Mouse (Mus musculus) common myeloid progenitor, adult 5-6 weeks (primary cell): ENCODE results near the gene Tead1. TPM values are rescaled to one million over a fixed set of nuclear protein-coding genes. Genes with fewer than 3 reads are reported as not detected.
A peak's percentile ranks its signal among the peaks of the same experiment; 100 is the strongest.

Source experiments
- ATAC-seq: replicated peaks from 2 replicates; pipeline ENCODE4 v1.8.0; 2016; ENCODE audit warnings: low read depth, mild to moderate bottlenecking, moderate TSS enrichment, inconsistent platforms; ENCODE audit not compliant: poor library complexity, severe bottlenecking
- total RNA-seq: library from RNA; stranded (forward); fragments of 200-1000, 187-1606 nt; gene quantifications from 2 replicates; pipeline ENCODE4 v1.2.3, GENCODE M21; 2017

Gene Tead1
- total RNA-seq, 1 experiment from 2014 or later: not detected

DNA sequence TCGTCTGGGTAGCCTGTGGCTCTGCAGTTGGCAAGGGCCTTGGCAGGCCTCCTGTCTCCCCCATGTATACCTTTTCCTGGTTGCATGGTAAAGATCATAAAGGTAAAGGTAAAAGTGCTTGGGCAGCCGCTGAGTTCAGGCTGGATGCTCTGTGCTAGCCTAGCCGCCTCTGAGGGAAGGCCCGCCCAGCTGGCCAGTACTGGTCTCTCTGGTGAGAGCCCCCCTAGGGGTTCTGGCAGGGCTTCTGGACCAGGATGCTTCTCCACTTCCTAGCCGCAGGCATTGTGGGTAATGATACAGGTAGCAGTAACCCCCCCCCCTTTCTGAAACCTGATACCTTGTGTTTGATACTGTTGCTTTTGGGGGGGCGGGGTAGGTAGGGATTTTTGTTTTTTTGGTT is 212.8 kb downstream of the Tead1 start:
- no peak for ATAC-seq

DNA sequence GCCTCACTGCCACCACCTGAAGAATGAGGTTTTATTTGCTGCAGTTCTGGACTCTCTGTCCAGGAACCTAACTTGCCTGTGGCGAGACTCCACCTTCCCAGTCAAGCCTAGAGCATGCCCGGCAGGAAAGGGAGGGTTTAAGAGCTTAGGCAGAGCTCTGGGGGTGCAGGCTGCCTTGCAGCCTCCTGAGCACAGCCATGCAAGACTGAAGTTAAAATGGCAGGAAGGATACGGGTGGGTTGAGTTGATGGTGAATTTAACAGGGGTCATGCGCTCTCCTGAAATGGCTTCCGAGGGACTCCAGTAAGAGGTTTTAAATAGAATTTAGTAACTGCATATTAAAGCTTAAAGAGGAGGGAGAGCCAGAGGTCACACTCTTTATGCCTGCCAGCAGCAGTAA is 213.5 kb downstream of the Tead1 start:
- ATAC-seq: no peak

DNA sequence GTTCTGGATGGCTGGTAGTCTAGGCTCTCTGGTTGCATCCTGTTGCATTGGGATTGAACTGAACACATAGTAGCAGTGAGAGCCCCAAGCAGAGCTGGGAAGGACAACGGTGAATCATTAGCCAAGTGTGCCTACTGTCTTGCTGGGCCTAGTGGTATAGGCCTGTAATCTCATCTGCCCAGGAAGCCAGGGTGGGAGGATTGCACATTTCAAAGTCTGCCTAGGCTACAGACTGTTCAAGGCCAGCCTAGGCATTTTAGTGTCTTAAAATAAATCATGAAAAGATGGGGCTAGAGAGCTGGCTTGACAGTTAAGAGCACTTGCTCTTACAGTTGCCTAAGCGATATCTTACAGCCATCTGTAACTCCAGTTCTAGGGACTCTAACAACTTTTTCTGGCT is 217.2 kb downstream of the Tead1 start:
- ATAC-seq: no peak

DNA sequence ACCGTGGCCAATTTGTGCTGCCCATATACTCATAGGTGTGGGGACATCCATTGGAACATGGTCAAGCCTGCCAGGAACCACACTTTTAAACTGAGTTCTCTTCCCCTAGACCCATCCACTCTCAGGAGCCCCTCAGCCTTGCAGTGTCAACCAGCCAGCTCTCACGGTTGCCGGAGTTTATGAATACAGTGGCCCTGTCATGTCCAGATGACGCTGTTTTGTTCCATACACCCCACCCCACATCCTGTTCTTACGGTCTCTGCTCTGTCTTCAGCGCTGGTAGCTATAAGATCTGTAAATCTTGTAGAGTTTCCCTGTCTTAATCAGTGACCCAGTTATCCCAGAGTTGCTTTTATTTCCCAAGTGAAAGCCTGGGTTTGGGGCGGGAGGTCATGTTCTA is 222.6 kb downstream of the Tead1 start:
- no peak for ATAC-seq

DNA sequence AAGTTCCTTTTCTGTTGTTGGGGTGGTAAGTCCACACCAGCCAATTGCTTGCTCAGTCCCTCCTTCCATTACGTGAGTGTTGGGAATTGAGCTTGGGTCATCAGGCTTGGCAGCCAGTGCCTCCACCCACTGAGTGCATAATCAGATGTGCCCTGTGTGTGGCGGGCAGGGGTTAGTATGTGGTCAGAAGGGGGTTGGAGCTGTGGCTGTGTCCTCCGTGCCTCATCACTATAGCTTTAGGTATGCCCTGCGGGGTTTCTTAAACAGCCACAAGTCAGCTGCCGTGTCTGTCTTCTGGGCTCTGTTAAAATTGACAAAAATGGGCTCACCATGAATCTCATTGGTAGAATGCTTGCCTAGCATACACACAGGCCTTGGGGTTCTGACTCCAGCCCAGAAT is 227.7 kb downstream of the Tead1 start:
- ATAC-seq: no peak

- ATAC-seq: no peak
These were observed 228.3 kb downstream of the Tead1 start for GRCm38 (mm10) chr7:112907468-112907867.

DNA sequence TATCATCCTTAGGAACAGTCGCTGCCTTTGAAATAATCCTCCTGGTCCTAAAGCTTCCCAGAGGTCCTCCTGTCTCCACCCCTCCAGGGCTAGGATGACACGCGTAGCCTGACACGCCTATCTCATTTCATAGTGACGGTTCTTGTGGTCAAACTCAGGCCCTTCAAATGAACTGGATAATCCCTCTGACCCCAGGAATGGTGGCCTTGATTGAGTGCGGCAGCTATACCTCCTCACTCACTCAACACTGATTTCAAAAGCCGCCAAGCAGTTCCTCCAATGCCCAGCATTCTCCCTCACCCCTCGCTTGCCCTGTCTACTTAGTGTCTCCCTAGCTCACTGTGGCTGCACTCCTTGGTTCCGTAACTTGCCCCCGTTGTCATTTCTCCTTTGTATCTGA is 230.0 kb downstream of the Tead1 start:
- ATAC-seq: no peak

DNA sequence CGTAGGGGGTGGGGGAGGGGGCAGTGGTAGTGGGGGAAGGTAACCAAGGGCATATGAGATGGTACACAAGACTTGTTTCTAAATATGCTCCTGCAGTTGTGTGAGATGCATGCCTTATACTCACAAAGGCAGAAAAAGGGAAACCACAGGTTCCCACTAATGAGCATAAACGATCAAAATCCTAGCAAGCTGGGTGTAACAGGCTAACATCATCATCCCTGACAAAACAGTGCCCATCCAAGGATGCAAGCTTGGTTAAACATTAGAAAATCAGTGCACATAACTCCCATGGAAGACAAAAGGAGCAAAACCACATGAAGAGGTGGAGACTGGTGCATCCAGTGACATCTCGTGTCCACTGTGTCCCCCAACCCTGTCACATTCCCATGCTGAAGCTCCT is 233.9 kb downstream of the Tead1 start:
- ATAC-seq: no peak

DNA sequence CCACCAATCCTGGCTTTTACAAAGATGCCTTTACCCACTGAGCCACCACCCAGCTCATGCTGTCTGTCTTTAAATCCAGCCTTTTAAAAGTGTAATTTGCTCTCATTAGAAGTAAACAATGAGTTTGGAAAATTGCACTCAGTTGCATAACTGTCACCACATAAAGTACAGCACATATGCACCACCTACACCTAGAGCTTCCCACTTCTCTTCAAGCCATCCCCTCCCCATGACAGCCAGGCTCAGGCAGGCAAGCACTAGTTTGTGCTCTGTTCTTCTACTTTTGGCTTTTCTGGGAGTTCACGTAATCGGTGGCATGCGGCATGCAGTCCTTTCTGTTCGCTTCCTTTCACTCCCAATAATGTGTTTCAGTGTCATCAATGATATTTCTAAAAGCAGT is 236.5 kb downstream of the Tead1 start:
- ATAC-seq: no peak

DNA sequence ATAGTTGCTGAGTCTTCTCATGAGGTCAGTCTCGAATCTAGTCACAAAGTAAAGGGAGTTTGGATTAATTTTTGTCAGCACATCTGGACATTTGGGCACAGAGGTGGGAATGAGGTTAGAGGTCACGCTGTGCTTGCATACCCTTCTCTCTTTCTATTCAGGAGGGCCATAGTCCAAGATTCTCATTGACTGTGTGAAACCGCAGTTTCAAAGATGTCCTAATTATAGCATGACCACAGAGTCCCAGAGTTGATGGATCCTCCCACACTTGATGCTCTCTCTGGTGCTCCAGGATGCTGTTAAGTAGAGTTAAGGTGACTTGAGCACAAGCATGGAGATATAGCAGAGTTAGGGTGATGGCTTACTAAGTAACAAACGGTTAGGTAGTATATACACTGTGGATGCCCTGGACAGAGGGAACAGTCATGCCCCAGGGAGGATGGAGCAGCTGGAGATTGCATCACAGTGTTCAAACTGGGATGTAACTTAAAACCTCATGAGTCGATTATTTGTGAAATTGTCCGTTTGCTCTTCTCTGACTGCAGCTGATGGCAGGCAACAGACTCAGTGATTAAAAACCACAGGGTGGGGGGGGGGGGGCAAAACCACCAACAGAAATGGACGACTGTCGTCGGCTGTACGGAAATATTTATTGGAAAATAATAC is 238.6 kb downstream of the Tead1 start:
- peak; percentile 19; the same call in 1 of the 2 replicates for ATAC-seq

GRCm38 (mm10) chr7:112918279-112918991 is 239.3 kb downstream of the Tead1 start:
- ATAC-seq: peak; percentile 43

- ATAC-seq: peak; percentile 45; the same call in 1 of the 2 replicates
These were observed 240.7 kb downstream of the Tead1 start for GRCm38 (mm10) chr7:112919845-112920244.

GRCm38 (mm10) chr7:112922801-112923200 is 243.7 kb downstream of the Tead1 start:
- ATAC-seq: no peak

DNA sequence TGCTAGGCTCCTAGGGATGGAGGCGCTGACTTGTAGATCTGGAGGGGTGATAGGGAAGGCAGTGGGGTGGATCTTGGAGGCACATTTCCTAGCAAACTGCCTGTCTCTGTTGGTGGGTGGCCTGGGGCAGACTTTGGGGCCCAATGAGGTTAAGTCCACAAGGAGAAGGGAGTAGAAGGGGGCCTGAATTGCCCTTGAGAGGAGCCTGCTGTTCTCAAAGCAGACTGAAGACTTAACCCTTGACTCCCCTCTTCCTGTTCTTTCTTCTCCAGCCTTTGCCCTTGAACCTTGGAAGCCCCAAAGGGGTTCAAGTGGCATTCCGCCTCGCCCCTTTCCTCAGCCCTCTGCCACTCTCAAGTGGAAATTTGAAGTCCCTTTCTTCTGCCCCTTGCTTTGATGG is 244.6 kb downstream of the Tead1 start:
- ATAC-seq: no peak

DNA sequence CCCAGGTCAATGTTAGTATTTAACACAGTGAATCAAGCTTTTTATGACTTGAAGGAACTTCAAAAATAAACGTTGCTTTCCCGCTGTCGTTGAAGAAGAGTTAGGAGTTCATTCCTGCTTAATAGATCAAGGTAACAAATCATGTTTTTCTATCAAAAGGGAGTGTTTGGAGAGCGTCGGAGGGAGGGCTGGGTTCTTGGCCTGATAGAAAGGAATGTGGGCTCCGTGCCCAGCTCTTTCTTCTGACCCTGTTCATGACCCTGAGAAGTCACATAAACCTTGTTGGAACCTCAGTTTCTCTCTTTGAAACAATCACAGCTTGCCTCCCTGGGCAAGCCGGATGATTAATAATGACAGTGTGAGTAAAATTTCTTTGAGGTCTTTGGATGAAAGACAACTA is 251.6 kb downstream of the Tead1 start:
- no peak for ATAC-seq

GRCm38 (mm10) chr7:112935876-112936275 is 256.8 kb downstream of the Tead1 start:
- peak; percentile 53; the same call in 1 of the 2 replicates for ATAC-seq

DNA sequence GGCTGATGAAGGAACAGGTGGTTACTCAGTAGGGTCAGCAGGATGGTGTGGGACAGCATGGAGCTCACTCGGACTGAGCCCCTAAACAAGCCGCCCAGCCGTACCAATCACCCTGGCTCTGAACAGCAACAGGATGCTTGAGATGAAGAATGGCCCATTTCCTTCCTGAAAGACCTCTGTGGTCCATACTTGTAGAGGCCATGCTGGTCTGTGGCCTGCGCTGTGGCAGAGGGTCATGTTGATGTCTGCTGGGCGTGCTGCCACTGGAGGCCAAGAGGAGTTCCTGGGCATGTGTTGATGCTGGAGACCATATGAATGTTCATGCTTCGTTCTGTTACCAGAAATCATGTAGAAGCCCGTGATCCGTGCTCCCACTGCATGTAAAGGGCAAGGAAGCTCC is 258.0 kb downstream of the Tead1 start:
- peak; percentile 56 for ATAC-seq

- no peak for ATAC-seq
These were observed 259.8 kb downstream of the Tead1 start for GRCm38 (mm10) chr7:112938959-112939358.

DNA sequence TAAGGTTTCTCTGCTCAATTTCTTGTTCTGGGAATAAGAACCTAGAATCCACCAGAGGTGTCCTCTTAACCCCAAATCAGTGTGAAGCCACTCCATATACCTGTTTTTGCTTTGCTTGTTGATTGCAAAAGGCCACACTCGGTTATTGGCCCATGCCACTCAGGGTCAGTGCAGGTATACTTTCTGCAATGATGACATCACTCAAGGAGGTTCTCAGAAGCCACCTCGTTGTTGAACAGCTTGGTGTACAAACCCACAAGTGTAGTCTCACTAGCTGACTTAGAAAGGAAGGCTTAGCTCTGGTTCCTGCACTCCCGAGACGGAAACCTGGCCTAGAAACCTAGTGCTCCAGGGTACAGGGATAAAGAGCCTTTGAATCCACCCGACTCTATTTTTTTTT is 263.4 kb downstream of the Tead1 start:
- no peak for ATAC-seq

DNA sequence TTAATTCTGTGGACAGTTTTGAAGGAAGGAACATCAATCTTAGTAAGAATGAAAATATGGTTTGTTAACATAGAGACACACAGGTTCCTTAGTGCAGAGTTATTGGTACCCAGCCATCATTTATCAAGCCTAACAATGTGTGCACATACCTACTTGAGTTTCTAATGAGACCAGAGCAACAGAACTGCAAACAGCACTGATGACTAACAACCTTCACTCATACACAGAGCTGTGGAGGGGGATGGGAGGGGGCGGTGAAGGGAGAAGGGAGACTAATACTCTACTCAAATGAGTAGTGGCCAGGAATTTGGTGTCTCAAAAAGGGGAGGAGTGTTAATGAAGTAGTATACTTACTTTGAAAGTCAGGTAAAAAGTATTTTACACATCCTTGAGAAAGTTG is 263.9 kb downstream of the Tead1 start:
- no peak for ATAC-seq

GRCm38 (mm10) chr7:112946706-112947105 is 267.6 kb downstream of the Tead1 start:
- ATAC-seq: no peak

DNA sequence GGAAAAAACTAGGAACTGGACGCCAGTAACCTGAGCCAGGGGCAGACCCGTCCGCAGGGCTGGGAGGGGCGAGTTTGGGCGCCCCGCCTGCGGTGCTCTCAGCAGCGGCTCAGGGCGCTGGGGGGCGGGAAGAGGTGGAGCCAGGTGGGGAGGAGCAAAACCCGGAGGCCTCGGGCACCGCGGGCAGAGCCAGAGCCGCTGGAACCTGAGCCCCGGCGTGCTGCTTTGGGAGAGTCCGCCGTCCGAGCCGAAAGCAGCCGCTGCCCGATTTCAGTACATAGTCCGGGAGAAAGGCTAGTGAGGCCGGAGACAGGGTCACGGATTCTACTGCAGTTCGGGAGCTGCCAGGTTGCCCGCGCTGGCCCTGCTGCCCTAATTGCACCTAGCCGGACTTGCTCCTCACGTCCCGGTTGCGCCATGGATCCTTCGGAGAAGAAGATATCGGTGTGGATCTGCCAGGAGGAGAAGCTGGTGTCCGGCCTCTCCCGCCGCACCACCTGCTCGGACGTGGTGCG is 274.7 kb downstream of the Tead1 start, which contains the start of gene Rassf10:
Gene Rassf10 (plus strand): TSS at position 186 of the 515 bp plus-strand sequence.
- peak; percentile 83 for ATAC-seq
